Mouse (Mus musculus) limb, embryonic 10.5 days (tissue): ENCODE data around the gene Creg2. TPM values are rescaled to one million over a fixed set of nuclear protein-coding genes. Genes with fewer than 3 reads are reported as not detected.
"Not testable (repeated sequence)": the region's sequence is repeated elsewhere in the genome, so short reads cannot be mapped to it uniquely, and the experiment has no call there.

ENCODE experiments used
- DNase-seq: peaks from one replicate; pipeline ENCODE4 v3.0.0-alpha.2; 2017; ENCODE audit warnings: low spot score
- H3K27ac ChIP-seq: fragments of 300-500 bp; sonication (generic); 2 replicates; pipeline ENCODE4 v1.5.1; 2016; ENCODE audit warnings: mild to moderate bottlenecking
- H3K27me3 ChIP-seq: fragments of 300-500 bp; sonication (generic); 2 replicates; pipeline ENCODE4 v1.6.1; 2016; ENCODE audit warnings: low read depth, mild to moderate bottlenecking; ENCODE audit not compliant: poor library complexity, severe bottlenecking
- H3K36me3 ChIP-seq: fragments of 300-500 bp; sonication (generic); 2 replicates; pipeline ENCODE4 v1.6.1; 2016; ENCODE audit warnings: mild to moderate bottlenecking, moderate library complexity
- H3K4me1 ChIP-seq: fragments of 300-500 bp; sonication (generic); 2 replicates; pipeline ENCODE4 v1.6.1; 2016
- H3K4me3 ChIP-seq: fragments of 300-500 bp; sonication (generic); 2 replicates; pipeline ENCODE4 v1.5.1; 2016; ENCODE audit warnings: mild to moderate bottlenecking, moderate library complexity
- H3K9me3 ChIP-seq: fragments of 300-500 bp; sonication (generic); replicated peaks from 2 replicates; pipeline ENCODE4 v1.6.1; 2016; ENCODE audit warnings: mild to moderate bottlenecking
- WGBS: fragments of 180-500 bp; shearing (Covaris S2); methylation state at CpG from one replicate; pipeline ENCODE4 v1.1.7; 2016; 5-methylcytosine and 5-hydroxymethylcytosine counted together
- polyA plus RNA-seq: library from polyadenylated mRNA; unstranded; fragments of >200 nt; fragmentation: Nextera tagmentation; extraction: Ambion mirVana; gene quantifications from 2 replicates; pipeline ENCODE4 v1.2.1, GENCODE M21; 2016

The Creg2 gene
- polyA plus RNA-seq, 1 experiment from 2014 or later = 0.06 TPM

DNA sequence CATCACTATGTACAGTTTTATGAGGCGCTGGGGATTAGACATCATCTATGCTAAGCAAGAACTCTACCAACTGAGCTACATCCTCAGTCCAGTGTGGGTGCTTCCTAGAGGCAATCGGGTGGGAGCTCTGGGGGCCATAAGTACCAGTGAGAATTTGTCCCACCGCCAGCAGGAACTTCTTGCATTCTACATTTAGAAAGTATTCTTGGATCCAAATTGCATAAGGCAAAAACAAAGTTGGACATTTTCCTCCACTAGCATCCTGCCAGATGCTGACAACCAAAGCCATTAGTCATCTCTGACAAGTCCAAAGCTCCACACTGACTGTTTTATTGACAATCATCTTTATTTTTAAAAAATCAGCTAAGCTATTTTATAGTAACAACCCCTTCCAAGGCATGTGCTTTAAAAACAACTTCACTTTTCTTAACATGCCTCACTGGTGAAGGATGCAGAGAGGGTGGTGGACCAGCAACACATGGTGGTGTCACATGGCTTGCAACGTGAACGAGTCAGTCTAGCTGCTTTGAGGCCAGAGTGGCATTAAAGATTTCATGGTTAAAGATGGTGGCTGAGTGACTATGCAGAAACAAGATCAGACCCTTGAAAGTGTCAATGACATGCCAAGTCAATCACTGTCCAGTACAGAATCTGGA lies 25.1 kb upstream of the Creg2 start:
- 0 out of 2 replicates have a peak, but pooled peaks cover 4% of the 10 kb centered on the region for H3K4me1 ChIP-seq
- H3K27ac ChIP-seq = no peak overlapping the region
- DNase-seq = no peak
- H3K9me3 ChIP-seq = no peaks in the 10 kb centered on the region
- H3K4me3 ChIP-seq = no peak overlapping the region
- WGBS = 89% methylated on average over 5 of the region's 5 CpGs
- H3K27me3 ChIP-seq = no peaks in the 10 kb centered on the region
- no peaks in the 10 kb centered on the region for H3K36me3 ChIP-seq

DNA sequence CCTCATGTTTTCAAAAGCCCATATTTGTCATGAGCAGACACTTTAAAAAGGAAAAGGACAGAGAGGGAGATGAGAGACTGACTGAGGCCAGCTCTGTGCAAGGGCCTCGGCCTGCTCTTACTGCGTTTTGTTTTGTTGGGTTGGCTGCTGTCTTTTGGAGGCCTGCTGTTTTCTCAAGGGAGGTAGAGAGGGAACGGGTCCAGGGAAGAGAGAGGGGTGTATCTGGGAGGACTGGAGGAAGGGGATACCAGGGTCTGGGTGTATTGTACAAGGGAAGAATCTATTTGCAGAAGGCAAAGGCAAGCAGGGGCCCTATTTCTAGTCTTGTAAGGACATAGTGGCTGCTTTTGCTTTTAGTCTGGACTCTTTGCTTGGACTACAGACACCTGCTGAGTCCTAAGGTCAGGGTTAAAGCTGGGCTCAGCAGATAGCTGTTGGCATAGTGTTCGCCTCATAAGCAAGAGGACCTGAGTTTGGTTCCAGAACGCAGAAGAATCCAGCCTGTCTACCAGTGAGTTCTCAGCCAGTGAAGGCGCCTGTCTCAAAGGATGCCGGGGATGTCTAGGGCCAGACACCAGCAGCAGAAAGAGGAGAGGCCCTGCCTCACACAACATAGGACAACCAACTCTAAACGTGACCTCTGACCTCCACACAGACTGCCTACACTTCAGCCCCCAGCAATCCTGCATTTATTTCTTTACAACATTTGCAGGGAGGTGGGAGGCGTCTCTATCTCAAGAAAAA lies 21.3 kb upstream of the Creg2 start:
- Histone ChIP-seq H3K4me3 (no peak overlapping the region), H3K36me3 (no peaks in the 10 kb centered on the region), H3K27ac (no peak overlapping the region), H3K4me1 (no peaks in the 10 kb centered on the region), H3K27me3 (no peaks in the 10 kb centered on the region), H3K9me3 (no peaks in the 10 kb centered on the region)
- DNase-seq = no peak
- 82% methylated on average over 9 of the region's 9 CpGs for WGBS

DNA sequence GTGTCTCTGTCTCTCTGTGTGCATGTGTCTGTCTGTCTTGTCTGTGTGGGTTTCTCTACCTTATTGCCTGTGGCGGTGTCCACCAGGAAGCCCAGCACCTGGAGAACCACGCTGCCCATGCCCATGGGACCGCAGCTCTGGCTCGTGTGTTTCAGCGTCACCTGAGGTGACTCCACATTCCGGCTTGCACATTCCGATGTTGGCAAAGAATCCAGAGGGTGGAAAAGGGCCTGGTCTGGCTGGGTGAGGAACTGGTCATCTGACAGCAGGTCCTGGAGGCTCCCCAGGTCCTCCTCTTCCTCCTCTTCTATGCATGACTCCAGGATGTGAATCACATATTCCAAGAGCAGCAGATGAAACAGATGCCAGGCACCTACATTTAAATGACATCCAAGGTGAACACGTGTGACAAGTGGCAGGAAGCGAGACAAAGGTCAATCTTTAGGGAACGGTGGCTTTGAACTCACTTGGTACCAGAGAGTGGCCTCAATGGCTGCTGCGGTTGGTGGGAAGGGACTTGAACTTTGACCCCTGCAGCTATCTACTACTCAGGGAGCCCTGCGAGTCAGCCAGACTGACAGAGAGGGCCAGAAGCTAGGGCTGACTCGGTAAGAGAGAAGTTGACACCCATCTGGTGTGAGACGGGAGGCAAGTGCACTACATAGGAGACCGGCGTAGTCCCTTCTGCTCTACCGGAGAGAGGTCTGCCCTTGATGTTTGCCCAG lies 19.1 kb upstream of the Creg2 start:
- H3K4me1 ChIP-seq = peaks cover 8% of the 10 kb centered on the region
- WGBS = 89% methylated on average over 17 of the region's 17 CpGs
- no peaks in the 10 kb centered on the region for H3K36me3 ChIP-seq
- no peaks in the 10 kb centered on the region for H3K9me3 ChIP-seq
- no peak overlapping the region for H3K27ac ChIP-seq
- no peaks in the 10 kb centered on the region for H3K27me3 ChIP-seq
- no peak for DNase-seq
- no peak overlapping the region for H3K4me3 ChIP-seq

DNA sequence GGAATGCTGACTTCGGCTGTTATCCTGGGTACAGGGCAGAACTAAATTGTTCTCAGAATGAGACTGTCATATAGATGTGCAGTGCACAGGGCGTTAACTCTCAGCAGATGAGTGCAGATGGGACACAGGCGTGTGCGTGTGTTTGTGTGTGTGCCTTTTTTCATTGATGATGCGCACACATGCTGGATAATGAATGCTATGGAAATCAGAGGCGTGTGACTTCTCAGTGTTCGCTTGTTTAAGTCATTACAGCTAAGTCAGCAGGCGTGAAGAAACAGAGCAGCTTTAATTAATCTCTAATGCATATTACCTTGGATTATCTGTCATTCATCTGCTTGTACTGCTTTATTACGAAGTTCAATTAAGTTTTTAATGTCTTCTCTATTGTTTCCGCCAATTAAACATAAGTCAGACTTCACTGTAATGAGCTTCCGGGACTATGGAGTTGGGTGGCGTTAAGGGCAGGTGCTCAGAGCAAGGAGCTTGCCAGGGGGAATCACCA lies 15.5 kb upstream of the Creg2 start:
- 90% methylated on average over 12 of the region's 12 CpGs for WGBS
- no peak overlapping the region for H3K4me3 ChIP-seq
- no peaks in the 10 kb centered on the region for H3K27me3 ChIP-seq
- DNase-seq = no peak
- peaks cover 8% of the 10 kb centered on the region for H3K4me1 ChIP-seq
- H3K36me3 ChIP-seq = no peaks in the 10 kb centered on the region
- no peak overlapping the region for H3K27ac ChIP-seq
- H3K9me3 ChIP-seq = no peaks in the 10 kb centered on the region

GRCm38 (mm10) chr1:39664039-39664625 lies 12.9 kb upstream of the Creg2 start:
- 85% methylated on average over 7 of the region's 7 CpGs for WGBS

DNA sequence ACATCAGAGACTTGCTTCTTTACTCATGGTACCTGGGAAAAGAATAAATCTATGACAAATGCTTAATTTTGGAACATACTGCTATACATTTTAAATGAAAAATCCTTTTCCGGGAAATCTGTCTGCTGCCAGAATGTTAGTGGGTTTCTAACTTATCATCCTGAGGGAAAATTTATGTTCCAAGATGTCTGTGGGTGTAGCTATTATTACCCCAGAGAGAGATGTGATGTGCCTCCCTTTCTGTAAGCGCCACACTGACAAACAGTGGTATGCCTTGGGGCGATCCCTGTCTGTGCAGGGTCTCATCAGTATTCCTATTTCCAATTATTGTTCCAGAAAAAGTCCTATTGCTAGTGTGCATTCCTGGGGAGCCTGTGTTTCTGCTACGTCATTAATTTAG lies 11.8 kb upstream of the Creg2 start:
- Histone ChIP-seq H3K27ac (no peak overlapping the region), H3K4me1 (peaks cover 8% of the 10 kb centered on the region), H3K27me3 (no peaks in the 10 kb centered on the region), H3K4me3 (no peak overlapping the region), H3K9me3 (no peaks in the 10 kb centered on the region), H3K36me3 (no peaks in the 10 kb centered on the region)
- 90% methylated on average over 4 of the region's 4 CpGs for WGBS
- no peak for DNase-seq

More at GRCm38 (mm10) chr1:39664039-39664625, 12.9 kb upstream of the Creg2 start:
- H3K27ac ChIP-seq = no peak overlapping the region
- DNase-seq = no peak
- H3K9me3 ChIP-seq = no peaks in the 10 kb centered on the region
- H3K36me3 ChIP-seq = no peaks in the 10 kb centered on the region
- no peak overlapping the region for H3K4me3 ChIP-seq
- H3K4me1 ChIP-seq = peaks cover 8% of the 10 kb centered on the region
- no peaks in the 10 kb centered on the region for H3K27me3 ChIP-seq

DNA sequence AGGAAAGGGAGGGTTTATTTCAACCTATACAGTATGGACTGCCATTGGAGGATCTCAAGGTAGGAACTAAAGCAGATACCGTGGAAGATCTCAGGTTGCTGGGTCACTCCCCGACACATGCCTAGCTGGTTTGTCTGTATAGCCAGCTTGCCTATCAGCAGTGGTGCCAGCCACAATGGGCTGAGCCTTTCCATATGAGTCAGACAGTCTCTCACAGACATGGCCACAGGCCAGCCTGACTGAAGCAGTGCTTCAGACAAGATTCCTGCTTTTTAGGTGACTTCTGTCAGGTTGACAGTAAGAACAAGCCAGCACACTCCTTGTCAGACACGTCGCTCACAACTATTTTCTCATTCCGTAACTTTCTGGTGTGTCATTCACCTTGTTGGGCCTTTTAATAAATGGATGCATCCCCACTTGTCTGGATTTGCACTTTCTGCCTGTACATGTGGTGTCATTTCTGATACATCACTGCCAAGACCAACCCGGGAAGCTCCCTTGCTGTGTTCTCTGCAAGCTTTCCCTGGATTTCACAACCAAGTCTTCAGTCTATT lies 5.8 kb upstream of the Creg2 start:
- 81% methylated on average over 6 of the region's 6 CpGs for WGBS
- DNase-seq = no peak
- Histone ChIP-seq H3K4me3 (no peak overlapping the region), H3K36me3 (no peaks in the 10 kb centered on the region), H3K27me3 (peaks cover 13% of the 10 kb centered on the region), H3K27ac (no peak overlapping the region), H3K9me3 (no peaks in the 10 kb centered on the region), H3K4me1 (no peaks in the 10 kb centered on the region)

- not testable (repeated sequence) for H3K4me3 ChIP-seq, H3K9me3 ChIP-seq, H3K27ac ChIP-seq, H3K36me3 ChIP-seq, DNase-seq
- WGBS = 94% methylated on average over 18 of the region's 18 CpGs
- Histone ChIP-seq H3K4me1 (peaks cover 13% of the 10 kb centered on the region), H3K27me3 (peaks cover 35% of the 10 kb centered on the region)
Measured at GRCm38 (mm10) chr1:39654901-39655300, 3.6 kb upstream of the Creg2 start.

DNA sequence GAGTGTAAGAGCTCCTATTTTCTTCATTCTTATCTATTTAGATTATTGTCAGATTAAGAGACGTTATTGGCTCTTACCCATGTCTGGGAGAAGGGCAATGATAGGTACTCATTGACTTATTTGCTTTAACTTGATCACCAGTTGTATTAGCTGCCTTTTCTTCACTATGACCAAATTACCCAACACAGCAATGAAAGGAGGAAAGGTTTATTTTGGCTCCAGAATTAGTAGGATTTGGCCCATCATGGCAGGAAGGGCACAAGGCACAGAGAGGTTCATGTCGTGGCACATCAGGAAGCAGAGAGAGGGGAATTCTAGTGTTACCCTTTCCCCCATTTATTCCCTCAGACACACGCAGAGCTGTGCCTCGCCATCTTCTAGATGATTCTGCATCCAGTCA lies 1.8 kb upstream of the Creg2 start:
- no peak for DNase-seq
- Histone ChIP-seq H3K4me1 (peaks cover 14% of the 10 kb centered on the region), H3K9me3 (no peaks in the 10 kb centered on the region), H3K36me3 (no peaks in the 10 kb centered on the region), H3K27ac (no peak overlapping the region), H3K27me3 (peaks cover 53% of the 10 kb centered on the region), H3K4me3 (no peak overlapping the region)
- WGBS = 89% methylated on average over 4 of the region's 4 CpGs

GRCm38 (mm10) chr1:39650435-39651240 lies 636 bp downstream of the Creg2 start:
- peak overlapping the region; percentile 64 for H3K4me3 ChIP-seq
- DNase-seq = peak; percentile 83
- no peaks in the 10 kb centered on the region for H3K36me3 ChIP-seq
- WGBS = 1% methylated on average over 73 of the region's 73 CpGs
- no peaks in the 10 kb centered on the region for H3K9me3 ChIP-seq
- peaks cover 14% of the 10 kb centered on the region for H3K4me1 ChIP-seq
- peaks cover 58% of the 10 kb centered on the region for H3K27me3 ChIP-seq
- peak overlapping the region; percentile 36; the same call in 1 of the 2 replicates for H3K27ac ChIP-seq

DNA sequence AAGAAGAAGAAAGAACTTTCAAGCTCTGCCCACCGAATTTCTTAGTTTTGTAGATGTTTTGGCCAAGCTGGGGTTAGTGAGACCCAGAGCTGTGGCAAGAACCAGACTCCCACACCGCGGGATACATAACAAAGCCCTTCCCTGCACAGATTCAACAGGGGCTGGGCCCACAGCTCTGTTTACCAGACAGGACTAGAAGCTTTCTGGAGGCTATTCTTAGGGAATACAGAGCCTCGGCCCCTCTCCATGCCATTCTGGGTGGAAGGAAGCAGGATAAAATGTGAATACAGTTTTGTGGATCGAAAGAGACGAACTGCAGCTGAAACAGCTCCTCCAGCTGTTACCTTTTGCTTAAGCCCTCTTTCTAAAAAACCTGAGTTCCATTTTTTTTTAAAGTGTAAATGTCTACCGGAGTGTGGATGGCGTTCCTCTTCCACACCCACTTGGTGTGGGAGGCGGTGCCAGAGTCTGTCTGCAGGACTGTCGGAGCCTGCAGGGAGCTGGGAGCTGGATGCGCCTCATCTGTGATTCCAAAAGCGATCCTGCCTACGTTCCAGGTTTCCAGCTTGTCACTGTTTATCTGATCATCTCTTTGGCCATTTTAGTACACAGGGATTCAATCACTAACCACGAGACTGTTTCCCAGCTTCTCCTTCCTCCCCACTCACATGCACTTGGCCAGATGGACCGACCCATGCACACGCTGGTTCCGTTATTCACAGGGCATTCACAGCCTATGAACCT lies 1.4 kb downstream of the Creg2 start:
- Histone ChIP-seq H3K27me3 (peaks cover 58% of the 10 kb centered on the region), H3K27ac (0 out of 2 replicates have a peak overlapping the region, but pooled peaks have one; percentile 36)
- 27% methylated on average over 17 of the region's 17 CpGs for WGBS

More for the DNA sequence above, 1.4 kb downstream of the Creg2 start:
- Histone ChIP-seq H3K4me1 (peaks cover 14% of the 10 kb centered on the region), H3K4me3 (peak overlapping the region; percentile 64), H3K9me3 (no peaks in the 10 kb centered on the region), H3K36me3 (no peaks in the 10 kb centered on the region)
- DNase-seq = peak; percentile 38
